Mouse (Mus musculus) cortical plate, adult 2 months (tissue): ENCODE measurements around the gene Kdm4c.

Experiments used
- CTCF ChIP-seq: fragments of 200-500 bp; IDR thresholded peaks from 2 replicates; pipeline ENCODE4 v1.5.1; 2011; ENCODE audit warnings: mild to moderate bottlenecking, control low read depth, low read length; ENCODE audit not compliant: insufficient read depth; ENCODE audit errors: extremely low read depth
- POLR2A ChIP-seq: fragments of 200-500 bp; IDR thresholded peaks from 2 replicates; pipeline ENCODE4 v1.6.1; 2011; ENCODE audit warnings: mild to moderate bottlenecking, low read length, control low read depth; ENCODE audit not compliant: insufficient read depth; ENCODE audit errors: extremely low read depth

DNA sequence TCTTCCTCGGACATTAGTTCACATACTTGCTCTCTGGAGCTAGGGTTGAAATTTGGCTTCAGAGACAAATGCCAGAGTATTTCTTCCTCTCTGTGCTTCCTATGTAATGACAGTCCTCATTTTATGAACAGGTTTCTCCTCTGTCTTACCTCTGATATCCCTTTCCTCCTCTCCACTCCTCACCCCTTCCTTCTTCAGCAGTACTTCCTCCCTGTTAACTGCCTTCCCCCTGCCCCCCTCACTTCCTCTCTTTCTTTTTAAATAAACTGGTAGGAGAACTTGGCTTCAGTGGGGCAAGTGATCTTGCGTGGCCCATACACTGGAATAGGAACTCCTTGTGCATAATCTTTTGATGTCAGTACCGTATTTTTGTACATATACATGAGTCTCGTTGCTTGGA lies 115.2 kb downstream of the Kdm4c start:
- TF ChIP-seq POLR2A, result no peak
- no peak for TF ChIP-seq CTCF
